Mouse (Mus musculus): ENCODE results near the gene Jazf1. TPM values are rescaled to one million over a fixed set of nuclear protein-coding genes. Genes with fewer than 3 reads are reported as not detected.

Jazf1 gene
- total and polyA plus RNA-seq, 3 experiments: not detected

GRCm38 (mm10) chr6:52942534-52942933, 125.9 kb downstream of the Jazf1 start:
- Histone ChIP-seq H3K9ac (ENCODE audit: control insufficient read depth, low read depth, low read length, poor library complexity, severe bottlenecking) (no peak overlapping the region), H3K4me1 (ENCODE audit: control insufficient read depth in 1 of 2, insufficient read depth in 2 of 2, low read length in 2 of 2) (no peaks in the 10 kb centered on the region), H3K27ac (ENCODE audit: control insufficient read depth, low read depth, low read length) (no peak overlapping the region), H3K4me3 (ENCODE audit: control insufficient read depth in 1 of 2, insufficient read depth in 1 of 2, low read depth in 2 of 2, low read length in 2 of 2) (no peak overlapping the region), H3K79me2 (ENCODE audit: control insufficient read depth, insufficient read depth, low read length, poor library complexity) (no peaks in the 10 kb centered on the region), H3K9me3 (replicated peaks; ENCODE audit: insufficient read depth, low read length) (no peaks in the 10 kb centered on the region), H3K36me3 (ENCODE audit: control insufficient read depth in 1 of 2, insufficient read depth in 2 of 2, low read length in 2 of 2) (no peaks in the 10 kb centered on the region), H3K27me3 (ENCODE audit: control insufficient read depth in 1 of 2, insufficient read depth in 2 of 2, low read length in 2 of 2) (no peaks in the 10 kb centered on the region)
- no peak for DNase-seq (ENCODE audit: low read depth, low spot score)
- TF ChIP-seq USF1 (IDR thresholded peaks at IDR 0.05; ENCODE audit: low read depth, low read length): no peak
- TF ChIP-seq HCFC1 (IDR thresholded peaks at IDR 0.05; ENCODE audit: low read depth, low read length): no peak
- TF ChIP-seq KAT2A (conservative IDR thresholded peaks at IDR 0.05; ENCODE audit: low read depth, low read length): no peak
- TF ChIP-seq BHLHE40 (IDR thresholded peaks at IDR 0.05; ENCODE audit: borderline replicate concordance, low read depth, low read length): no peak
- TF ChIP-seq MAX (IDR thresholded peaks at IDR 0.05; ENCODE audit: low read length): no peak

GRCm38 (mm10) chr6:52942101-52942500, 126.3 kb downstream of the Jazf1 start:
- no peak for TF ChIP-seq USF2 (IDR thresholded peaks at IDR 0.05; ENCODE audit: borderline replicate concordance in 1 of 2, insufficient read depth in 1 of 2, low read depth in 1 of 2, low read length in 2 of 2)
- TF ChIP-seq MXI1 (IDR thresholded peaks at IDR 0.05; ENCODE audit: low read depth, low read length): no peak
- TF ChIP-seq GATA1 (IDR thresholded peaks at IDR 0.05; ENCODE audit: low read depth, low read length): no peak
- TF ChIP-seq MYB (IDR thresholded peaks at IDR 0.05; ENCODE audit: low read depth, low read length): no peak
- TF ChIP-seq HCFC1 (IDR thresholded peaks at IDR 0.05; ENCODE audit: low read depth, low read length): no peak
- no peak for TF ChIP-seq MAX (IDR thresholded peaks at IDR 0.05; ENCODE audit: low read length)
- no peak for TF ChIP-seq POLR2AphosphoS5 (IDR thresholded peaks at IDR 0.05; ENCODE audit: borderline replicate concordance, low read depth, low read length)
- no peak for TF ChIP-seq ZMIZ1 (IDR thresholded peaks at IDR 0.05; ENCODE audit: low read depth, low read length)
- TF ChIP-seq NRF1 (IDR thresholded peaks at IDR 0.05; ENCODE audit: insufficient read depth, low read depth, low read length, poor library complexity, severe bottlenecking): no peak
- no peak for TF ChIP-seq ZC3H11A (IDR thresholded peaks at IDR 0.05; ENCODE audit: low read depth, low read length)
- TF ChIP-seq TAL1 (IDR thresholded peaks at IDR 0.05; ENCODE audit: low read length): no peak
- no peak overlapping the region for H3K4me3 ChIP-seq (ENCODE audit: control insufficient read depth in 1 of 2, insufficient read depth in 1 of 2, low read depth in 2 of 2, low read length in 2 of 2)

GRCm38 (mm10) chr6:52937916-52938315, 130.5 kb downstream of the Jazf1 start:
- no peaks in the 10 kb centered on the region for H3K79me2 ChIP-seq (ENCODE audit: control insufficient read depth, insufficient read depth, low read length, poor library complexity)
- H3K4me1 ChIP-seq (ENCODE audit: control insufficient read depth in 1 of 2, insufficient read depth in 2 of 2, low read length in 2 of 2): no peaks in the 10 kb centered on the region
- H3K27ac ChIP-seq (ENCODE audit: control insufficient read depth, low read depth, low read length): no peak overlapping the region
- no peak overlapping the region for H3K4me3 ChIP-seq (ENCODE audit: control insufficient read depth in 1 of 2, insufficient read depth in 1 of 2, low read depth in 2 of 2, low read length in 2 of 2)
- H3K9me3 ChIP-seq (replicated peaks; ENCODE audit: insufficient read depth, low read length): no peaks in the 10 kb centered on the region
- no peak overlapping the region for H3K9ac ChIP-seq (ENCODE audit: control insufficient read depth, low read depth, low read length, poor library complexity, severe bottlenecking)
- no peaks in the 10 kb centered on the region for H3K36me3 ChIP-seq (ENCODE audit: control insufficient read depth in 1 of 2, insufficient read depth in 2 of 2, low read length in 2 of 2)
- no peak for TF ChIP-seq HCFC1 (IDR thresholded peaks at IDR 0.05; ENCODE audit: low read depth, low read length)
- no peak for TF ChIP-seq POLR2A (IDR thresholded peaks at IDR 0.05; ENCODE audit: control insufficient read depth in 1 of 2, insufficient read depth in 1 of 2, low read depth in 1 of 2, low read length in 2 of 2, poor library complexity in 1 of 2)
- TF ChIP-seq POLR2AphosphoS5 (IDR thresholded peaks at IDR 0.05; ENCODE audit: borderline replicate concordance, low read depth, low read length): no peak
- TF ChIP-seq KAT2A (conservative IDR thresholded peaks at IDR 0.05; ENCODE audit: low read depth, low read length): no peak
- no peak for TF ChIP-seq ZNF384 (IDR thresholded peaks at IDR 0.05; ENCODE audit: low read depth, low read length)
- TF ChIP-seq ZKSCAN1 (IDR thresholded peaks at IDR 0.05; ENCODE audit: low read depth, low read length): no peak
- TF ChIP-seq UBTF (IDR thresholded peaks at IDR 0.05; ENCODE audit: borderline replicate concordance, insufficient read depth, low read depth, low read length): no peak
- TF ChIP-seq GABPA (IDR thresholded peaks at IDR 0.05; ENCODE audit: low read depth, low read length): no peak
- TF ChIP-seq CHD1 (IDR thresholded peaks at IDR 0.05; ENCODE audit: low read depth, low read length): no peak
- TF ChIP-seq NRF1 (IDR thresholded peaks at IDR 0.05; ENCODE audit: insufficient read depth, low read depth, low read length, poor library complexity, severe bottlenecking): no peak
- no peak for TF ChIP-seq MAZ (IDR thresholded peaks at IDR 0.05; ENCODE audit: low read depth, low read length)
- TF ChIP-seq USF1 (IDR thresholded peaks at IDR 0.05; ENCODE audit: low read depth, low read length): no peak
- TF ChIP-seq NELFE (IDR thresholded peaks at IDR 0.05; ENCODE audit: low read depth, low read length): no peak
- no peak for TF ChIP-seq MEF2A (IDR thresholded peaks at IDR 0.05; ENCODE audit: extremely low read depth, insufficient replicate concordance, low read depth, low read length, poor library complexity, severe bottlenecking)
- no peak for TF ChIP-seq ZMIZ1 (IDR thresholded peaks at IDR 0.05; ENCODE audit: low read depth, low read length)
- no peak for TF ChIP-seq POLR2AphosphoS2 (IDR thresholded peaks at IDR 0.05; ENCODE audit: low read length)
- peaks cover 0 to 2% of the 10 kb centered on the region in 2 experiments; a peak in 1 of 4 replicates for H3K27me3 ChIP-seq (ENCODE audit: control insufficient read depth in 1 of 2, insufficient read depth in 2 of 2, low read length in 2 of 2)
- no peak for DNase-seq (ENCODE audit: low read depth, low spot score)

More at GRCm38 (mm10) chr6:52942101-52942500, 126.3 kb downstream of the Jazf1 start:
- no peaks in the 10 kb centered on the region for H3K79me2 ChIP-seq (ENCODE audit: control insufficient read depth, insufficient read depth, low read length, poor library complexity)
- no peaks in the 10 kb centered on the region for H3K36me3 ChIP-seq (ENCODE audit: control insufficient read depth in 1 of 2, insufficient read depth in 2 of 2, low read length in 2 of 2)
- no peak overlapping the region for H3K9ac ChIP-seq (ENCODE audit: control insufficient read depth, low read depth, low read length, poor library complexity, severe bottlenecking)
- H3K9me3 ChIP-seq (replicated peaks; ENCODE audit: insufficient read depth, low read length): no peaks in the 10 kb centered on the region
- H3K27me3 ChIP-seq (ENCODE audit: control insufficient read depth in 1 of 2, insufficient read depth in 2 of 2, low read length in 2 of 2): no peaks in the 10 kb centered on the region
- no peaks in the 10 kb centered on the region for H3K4me1 ChIP-seq (ENCODE audit: control insufficient read depth in 1 of 2, insufficient read depth in 2 of 2, low read length in 2 of 2)
- no peak overlapping the region for H3K27ac ChIP-seq (ENCODE audit: control insufficient read depth, low read depth, low read length)
- DNase-seq (ENCODE audit: low read depth, low spot score): no peak
